Mouse (Mus musculus) heart, adult 2 months (tissue): ENCODE results near the gene Slc16a12. TPM values are rescaled to one million over a fixed set of nuclear protein-coding genes. Genes with fewer than 3 reads are reported as not detected.

Experiments used
- DNase-seq, 2 experiments: peaks; one replicate each; pipeline ENCODE4 v3.0.0; 2021
- H3K27ac ChIP-seq: fragments of 200-600 bp; 2 replicates; pipeline ENCODE4 v1.8.1; 2022
- H3K27me3 ChIP-seq: fragments of 200-500 bp; 2 replicates; pipeline ENCODE4 v1.6.1; 2012; ENCODE audit warnings: mild to moderate bottlenecking, low read length, inconsistent platforms, mixed read lengths; ENCODE audit not compliant: control insufficient read depth, insufficient read depth
- H3K36me3 ChIP-seq: fragments of 200-500 bp; 2 replicates; pipeline ENCODE4 v1.6.1; 2012; ENCODE audit warnings: low read length, inconsistent platforms; ENCODE audit not compliant: control insufficient read depth, insufficient read depth
- H3K4me1 ChIP-seq: fragments of 200-500 bp; 2 replicates; pipeline ENCODE4 v1.6.1; 2011; ENCODE audit warnings: low read length; ENCODE audit not compliant: control insufficient read depth, insufficient read depth
- H3K4me3 ChIP-seq: fragments of 200-600 bp; 2 replicates; pipeline ENCODE4 v1.8.1; 2022
- H3K79me2 ChIP-seq: fragments of 200-500 bp; replicated peaks from 2 replicates; pipeline ENCODE4 v1.6.1; 2012; ENCODE audit warnings: mild to moderate bottlenecking, inconsistent platforms, low read length, moderate library complexity, mixed read lengths; ENCODE audit not compliant: control insufficient read depth, insufficient read depth
- H3K9ac ChIP-seq: fragments of 200-500 bp; 2 replicates; pipeline ENCODE4 v1.6.1; 2012; ENCODE audit warnings: low read depth, mild to moderate bottlenecking, control low read depth, inconsistent platforms, low read length, mixed read lengths
- CTCF ChIP-seq: fragments of 200-600 bp; IDR thresholded peaks from 2 replicates; pipeline ENCODE4 v1.8.1; 2022; ENCODE audit warnings: antibody characterized with exemption, mild to moderate bottlenecking, moderate library complexity
- EP300 ChIP-seq: fragments of 200-500 bp; IDR thresholded peaks from 2 replicates; pipeline ENCODE4 v1.6.1; 2011; ENCODE audit warnings: low read depth, low read length, control low read depth; ENCODE audit not compliant: insufficient read depth
- POLR2A ChIP-seq: fragments of 200-500 bp; IDR thresholded peaks from 2 replicates; pipeline ENCODE4 v1.6.1; 2011; ENCODE audit warnings: mild to moderate bottlenecking, low read depth, low read length, control low read depth; ENCODE audit not compliant: insufficient read depth
- WGBS: fragments of 180-500 bp; shearing (Covaris S2); methylation state at CpG from one replicate; pipeline ENCODE4 v1.1.7; 2018; 5-methylcytosine and 5-hydroxymethylcytosine counted together
- intact Hi-C: fragments of 180-260 bp; cut with DNase I; formaldehyde crosslinking; loops from one replicate; pipeline ENCODE4 v1.15.1; 2025
- polyA plus RNA-seq: library from polyadenylated mRNA; depleted of rRNA; stranded (reverse); fragments of >200 nt; gene quantifications from 2 replicates; pipeline ENCODE4 v1.2.3, GENCODE M21; 2012
- total RNA-seq, 2 experiments: library from RNA; stranded (reverse); gene quantifications; 2 replicates each; pipeline ENCODE4 v1.2.3; 2021

The Slc16a12 gene
- total and polyA plus RNA-seq, 3 experiments: 1.7 to 2.7 (median 2.0) TPM

DNA sequence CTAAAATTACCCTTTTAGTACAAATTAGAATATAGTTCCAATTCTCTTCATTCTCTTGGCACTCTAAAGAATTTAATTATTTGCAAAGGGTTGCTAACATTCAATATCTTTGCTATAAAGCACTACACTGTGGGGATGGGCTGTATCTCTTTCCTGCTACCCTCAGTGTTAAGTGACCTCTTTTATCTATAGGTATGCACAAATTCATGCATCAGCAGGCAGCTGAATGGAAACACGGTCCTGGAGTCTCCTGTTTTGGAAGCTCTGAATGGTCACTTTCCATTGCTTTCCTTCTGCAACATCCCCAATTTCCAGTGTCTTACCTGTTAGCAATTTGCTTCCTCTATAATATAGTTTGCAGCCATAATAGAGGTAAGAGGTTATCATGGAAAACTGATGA lies 48.2 kb downstream of the Slc16a12 start:
- Histone ChIP-seq H3K27me3 (no peaks in the 10 kb centered on the region), H3K4me3 (no peak overlapping the region), H3K79me2 (no peaks in the 10 kb centered on the region), H3K36me3 (no peaks in the 10 kb centered on the region), H3K4me1 (no peaks in the 10 kb centered on the region), H3K27ac (no peak overlapping the region), H3K9ac (no peak overlapping the region)
- no peak for DNase-seq
- intact Hi-C loops: no loop called here
- 44% methylated on average over 1 of the region's 1 CpGs for WGBS
- TF ChIP-seq CTCF (no peak), POLR2A (no peak), EP300 (no peak)

DNA sequence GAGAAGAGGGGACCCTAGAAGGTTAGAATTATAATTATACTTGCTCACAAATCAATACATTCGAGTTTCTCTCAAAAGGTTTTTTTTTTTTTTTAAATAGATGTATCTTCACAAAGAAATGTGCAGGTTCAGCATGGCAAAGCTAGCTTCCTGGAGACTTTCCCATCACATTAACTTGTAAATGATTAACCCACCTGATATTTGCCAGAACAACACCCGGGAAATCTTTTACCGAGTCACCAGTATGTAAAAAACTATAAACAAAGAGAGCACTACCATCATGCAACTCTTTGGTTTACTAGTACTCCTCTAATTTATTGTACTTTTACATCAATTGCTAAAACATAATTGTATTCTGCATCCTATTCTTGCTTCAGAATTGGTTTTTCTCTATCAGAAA lies 48.7 kb downstream of the Slc16a12 start:
- H3K36me3 ChIP-seq: no peaks in the 10 kb centered on the region
- no peak overlapping the region for H3K9ac ChIP-seq
- TF ChIP-seq CTCF (no peak), EP300 (no peak), POLR2A (no peak)
- H3K79me2 ChIP-seq: no peaks in the 10 kb centered on the region
- intact Hi-C loops: no loop called here
- H3K27ac ChIP-seq: no peak overlapping the region
- no peaks in the 10 kb centered on the region for H3K4me1 ChIP-seq
- H3K4me3 ChIP-seq: no peak overlapping the region
- WGBS: 87% methylated on average over 3 of the region's 3 CpGs
- no peak for DNase-seq
- no peaks in the 10 kb centered on the region for H3K27me3 ChIP-seq

DNA sequence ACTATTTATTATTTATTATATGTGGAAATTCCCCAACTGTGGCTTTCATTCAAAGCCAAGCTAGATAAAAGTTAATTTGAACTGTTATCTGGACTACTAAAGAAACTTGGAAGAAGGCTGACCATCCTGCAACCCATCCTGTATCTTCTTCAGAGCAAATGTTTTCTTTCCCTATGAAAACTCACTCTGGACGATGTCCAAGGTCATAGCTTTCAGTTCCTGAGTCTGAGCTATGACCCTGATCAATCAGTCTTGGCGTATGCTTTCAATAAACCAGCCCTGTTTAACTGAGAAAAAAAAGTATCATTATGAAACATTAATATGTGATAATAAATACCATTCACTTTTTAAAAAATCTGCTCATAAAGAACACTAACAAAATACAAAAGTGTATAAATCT lies 49.6 kb downstream of the Slc16a12 start:
- Histone ChIP-seq H3K4me1 (no peaks in the 10 kb centered on the region), H3K4me3 (no peak overlapping the region), H3K27me3 (no peaks in the 10 kb centered on the region), H3K79me2 (no peaks in the 10 kb centered on the region), H3K9ac (no peak overlapping the region), H3K36me3 (no peaks in the 10 kb centered on the region), H3K27ac (no peak overlapping the region)
- WGBS: 68% methylated on average over 2 of the region's 2 CpGs
- no peak for DNase-seq
- intact Hi-C loops: no loop called here
- TF ChIP-seq EP300: no peak
- TF ChIP-seq POLR2A: no peak

DNA sequence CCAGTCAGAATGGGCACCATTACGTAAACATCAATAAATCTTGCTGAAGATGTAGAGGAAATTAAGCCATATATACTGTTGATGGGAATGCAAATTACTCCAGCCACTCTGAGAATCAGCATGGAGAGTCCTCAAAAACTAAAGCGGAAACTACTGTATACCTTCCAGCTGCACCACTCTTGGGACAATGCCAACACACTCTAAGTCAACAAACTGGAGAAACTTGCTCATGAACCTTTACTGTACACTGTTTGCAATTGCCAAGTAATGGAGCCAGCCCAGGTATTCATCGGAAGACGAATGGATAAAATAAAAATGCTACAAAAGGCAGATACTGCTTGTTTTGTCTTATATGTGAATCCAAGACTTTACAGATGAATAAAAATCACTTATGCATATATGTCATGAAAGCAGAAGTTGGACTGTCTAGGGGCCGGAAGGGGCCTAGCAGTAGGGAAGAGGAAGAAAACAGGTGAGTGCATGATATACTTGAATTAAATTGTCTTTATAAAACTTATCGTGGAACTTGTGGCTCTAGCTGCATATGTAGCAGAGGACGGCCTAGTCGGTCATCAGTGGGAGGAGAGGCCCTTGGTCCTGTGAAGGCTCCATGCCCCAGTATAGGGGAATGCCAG lies 50.6 kb downstream of the Slc16a12 start:
- H3K27me3 ChIP-seq: no peaks in the 10 kb centered on the region
- no peak overlapping the region for H3K27ac ChIP-seq
- WGBS: 91% methylated on average over 8 of the region's 8 CpGs
- no peak for TF ChIP-seq POLR2A
- no peak for TF ChIP-seq CTCF
- TF ChIP-seq EP300: no peak
- H3K79me2 ChIP-seq: no peaks in the 10 kb centered on the region
- intact Hi-C loops: no loop called here
- H3K4me1 ChIP-seq: no peaks in the 10 kb centered on the region
- no peak overlapping the region for H3K4me3 ChIP-seq
- no peaks in the 10 kb centered on the region for H3K36me3 ChIP-seq
- no peak for DNase-seq
- H3K9ac ChIP-seq: no peak overlapping the region

DNA sequence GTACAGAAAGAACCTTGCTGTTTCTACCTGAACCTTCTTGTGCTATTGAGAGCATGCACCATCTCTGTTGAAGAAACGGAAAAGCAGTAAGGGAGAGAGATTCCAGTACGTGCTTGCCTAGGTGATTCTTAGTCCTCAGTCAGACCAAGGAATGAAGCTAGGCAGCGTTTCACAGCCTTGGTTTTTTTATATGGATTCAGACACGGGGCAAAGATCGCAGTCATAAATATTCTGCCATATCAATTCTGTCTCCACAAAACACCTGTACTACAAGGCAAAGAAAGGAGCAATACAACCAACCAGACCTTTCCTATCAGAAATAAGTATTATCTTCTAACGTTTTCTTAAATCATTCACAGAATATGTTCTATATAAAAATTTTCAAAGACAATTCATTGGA lies 55.7 kb downstream of the Slc16a12 start:
- intact Hi-C loops: no loop called here
- TF ChIP-seq EP300: no peak
- Histone ChIP-seq H3K27ac (no peak overlapping the region), H3K4me1 (no peaks in the 10 kb centered on the region), H3K4me3 (no peak overlapping the region), H3K9ac (no peak overlapping the region), H3K36me3 (no peaks in the 10 kb centered on the region), H3K27me3 (no peaks in the 10 kb centered on the region), H3K79me2 (no peaks in the 10 kb centered on the region)
- no peak for DNase-seq
- 86% methylated on average over 6 of the region's 6 CpGs for WGBS

DNA sequence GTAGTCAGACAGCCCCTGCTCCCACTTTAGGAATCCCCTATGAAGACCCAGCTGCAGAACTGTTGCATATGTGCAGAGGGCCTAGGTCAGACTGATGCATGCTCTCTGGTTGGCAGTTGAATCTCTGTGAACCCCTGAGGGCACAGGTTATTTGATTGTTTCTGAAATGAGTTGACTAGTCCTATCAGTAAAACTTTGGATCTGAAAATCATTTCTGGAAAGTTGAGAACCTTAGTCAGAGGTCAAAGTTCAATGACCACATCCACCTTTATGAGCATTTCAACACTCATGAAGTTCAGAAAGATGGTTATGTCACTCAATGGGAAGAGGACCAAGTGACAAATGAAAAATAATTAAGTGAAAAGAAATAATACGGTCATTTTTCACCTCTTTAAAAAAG lies 61.6 kb downstream of the Slc16a12 start:
- DNase-seq: no peak
- no peak overlapping the region for H3K4me3 ChIP-seq
- H3K79me2 ChIP-seq: no peaks in the 10 kb centered on the region
- intact Hi-C loops: loop anchor here (5.0 kb wide), 1 partner anchor 87 kb away; no protein-coding TSS in a partner anchor
- no peak overlapping the region for H3K9ac ChIP-seq
- no peak for TF ChIP-seq CTCF
- no peak for TF ChIP-seq EP300
- no peak for TF ChIP-seq POLR2A
- WGBS: 98% methylated on average over 1 of the region's 1 CpGs
- no peaks in the 10 kb centered on the region for H3K4me1 ChIP-seq
- no peaks in the 10 kb centered on the region for H3K36me3 ChIP-seq
- H3K27ac ChIP-seq: no peak overlapping the region
- no peaks in the 10 kb centered on the region for H3K27me3 ChIP-seq
